Mouse (Mus musculus): ENCODE results near the gene Gnat1.
A peak's percentile ranks its signal among the peaks of the same experiment; 100 is the strongest.

The Gnat1 gene

DNA sequence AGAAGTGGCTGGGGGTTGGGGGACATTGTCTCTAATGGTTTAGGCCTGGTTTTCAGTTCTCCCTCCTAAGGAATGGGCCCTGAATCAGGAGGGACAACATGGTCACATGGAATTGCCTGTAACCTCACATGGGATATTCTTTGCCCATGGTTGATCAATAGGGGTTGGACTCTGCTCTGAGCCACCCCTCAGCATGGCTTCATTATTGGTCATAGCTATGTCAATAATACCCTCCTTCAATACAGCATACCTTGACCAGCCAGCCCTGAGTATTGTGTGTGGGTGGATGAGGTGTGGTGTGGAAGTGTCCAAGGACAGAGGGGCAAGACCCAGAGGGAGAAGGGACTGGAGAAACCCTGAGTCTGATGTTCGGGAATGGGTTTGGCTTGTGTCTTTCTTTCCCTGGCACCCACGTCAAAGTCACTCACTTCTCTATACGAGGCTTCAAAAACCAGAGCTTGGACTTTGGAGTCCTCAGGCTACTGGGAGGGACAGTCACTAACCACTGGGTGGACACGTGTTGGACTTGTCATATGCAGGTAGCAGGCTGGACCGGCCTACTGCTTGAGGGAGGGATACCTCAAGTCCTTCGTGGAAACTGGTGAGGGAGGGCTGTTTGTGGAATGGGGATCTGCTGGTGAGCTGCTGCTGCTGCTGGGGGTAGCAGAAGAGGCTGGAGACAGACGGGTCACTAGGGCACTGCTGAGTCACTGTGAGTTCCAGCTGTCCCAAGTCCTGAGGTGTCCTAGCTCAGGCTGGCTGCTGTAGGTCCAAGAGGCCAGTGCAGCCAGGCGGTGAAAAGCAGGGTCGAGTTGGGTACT lies 4.7 kb downstream of the Gnat1 start:
- no peak for DNase-seq

DNA sequence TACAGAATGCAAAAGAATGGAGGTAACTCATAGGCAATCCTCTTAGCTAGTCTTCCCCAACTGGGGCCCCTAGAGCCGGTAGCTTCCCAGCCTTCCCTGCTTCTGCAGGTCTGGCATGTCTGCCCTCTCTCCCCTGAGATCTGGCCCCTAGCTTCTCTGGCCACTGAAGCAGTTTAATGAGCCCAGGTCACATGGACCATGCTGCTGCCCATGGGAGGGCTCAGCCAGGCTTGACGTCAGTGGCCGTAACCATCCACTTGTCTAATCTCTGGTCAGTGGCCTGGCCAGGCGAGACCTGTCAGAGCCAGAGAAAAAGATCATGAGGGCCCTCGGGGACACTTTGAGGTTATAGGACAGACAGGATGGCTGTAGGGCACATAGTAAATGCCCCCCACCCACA lies 9.3 kb downstream of the Gnat1 start:
- no peak for DNase-seq

DNA sequence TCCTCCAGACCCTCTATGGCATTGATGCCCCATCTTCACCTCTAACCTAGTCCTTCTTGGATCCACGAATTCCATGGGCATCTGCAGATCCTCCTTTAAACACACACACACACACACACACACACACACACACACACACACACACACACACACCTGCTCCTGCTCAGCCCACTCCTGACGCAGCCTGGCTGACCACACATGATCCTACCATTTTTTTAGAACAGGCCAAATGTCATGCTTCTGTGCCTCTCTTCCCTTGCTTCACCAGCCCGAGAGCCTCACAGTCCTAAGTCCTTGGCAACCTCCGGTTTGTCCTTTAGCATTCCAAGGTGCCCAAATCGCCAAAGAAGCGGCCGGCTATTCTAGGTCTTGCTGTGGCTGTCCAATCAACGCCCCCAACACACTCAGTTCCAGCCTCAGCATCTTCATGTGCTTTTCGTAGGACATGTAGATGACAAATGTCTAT lies 10.0 kb downstream of the Gnat1 start, which contains the start of gene Slc38a3:
TSS of gene Slc38a3 (minus strand) at position 51 of the 466 bp plus-strand sequence.
- DNase-seq: no peak

DNA sequence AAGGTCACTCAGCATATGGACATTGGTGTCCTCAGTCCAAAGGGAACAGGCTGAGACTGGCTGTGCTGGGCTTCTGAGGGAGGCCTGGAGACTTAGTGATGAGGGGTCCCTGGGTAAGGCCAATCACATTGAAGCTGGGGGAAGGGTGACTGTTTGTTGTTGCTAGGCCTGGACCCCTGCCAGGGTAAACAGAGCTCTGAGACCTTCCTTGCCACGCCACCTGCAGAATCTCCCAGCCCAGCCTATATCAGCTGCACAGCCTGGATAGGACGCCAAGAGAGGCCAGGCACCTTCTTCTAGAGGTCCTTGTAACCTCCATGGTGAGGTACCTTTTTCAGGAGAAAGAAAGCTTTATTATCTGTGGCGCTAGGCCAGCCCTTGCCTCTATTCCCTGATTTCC lies 10.6 kb downstream of the Gnat1 start:
- no peak for DNase-seq

DNA sequence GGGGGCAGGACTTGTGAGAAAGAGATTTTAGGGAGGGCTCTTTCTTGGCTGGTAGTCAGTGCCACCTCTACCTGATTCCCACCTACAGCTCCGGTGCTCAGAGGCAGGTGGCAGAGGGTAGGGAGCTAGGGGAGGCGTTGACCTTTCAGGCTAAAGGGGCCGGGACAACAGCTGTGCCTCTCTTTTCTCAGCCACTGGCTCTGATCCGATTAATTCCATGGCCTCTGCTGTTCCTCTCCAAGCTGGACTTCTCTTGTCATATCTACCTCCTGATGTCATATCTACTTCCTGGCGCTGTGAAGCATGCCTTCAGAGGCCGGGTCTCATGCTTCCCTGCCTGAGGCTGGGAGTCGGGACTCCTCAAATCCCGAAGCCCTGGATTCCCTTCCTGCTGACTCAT lies 11.5 kb downstream of the Gnat1 start:
- DNase-seq: no peak

DNA sequence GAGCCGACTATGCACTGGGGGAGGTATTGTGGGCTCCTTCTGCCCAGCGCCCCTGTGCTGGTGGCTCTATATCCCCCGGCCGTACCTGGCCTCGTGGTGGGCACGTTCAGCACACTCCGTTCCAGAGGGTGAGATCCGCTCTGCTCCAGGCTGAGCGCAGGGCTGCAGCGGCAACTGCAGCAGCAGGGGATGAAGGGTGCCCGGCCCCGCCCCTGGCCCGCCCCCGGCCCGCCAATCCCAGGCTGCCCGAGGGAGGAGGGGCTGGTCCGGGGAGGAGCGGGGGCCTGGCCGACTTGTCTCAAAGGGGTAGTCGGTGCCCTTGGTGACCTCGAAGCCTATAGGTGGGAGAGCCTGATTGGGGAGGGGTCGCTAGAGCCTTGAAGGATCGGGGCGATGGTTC lies 12.3 kb downstream of the Gnat1 start:
- peak in 1 of 2 experiments; percentile 40 for DNase-seq

DNA sequence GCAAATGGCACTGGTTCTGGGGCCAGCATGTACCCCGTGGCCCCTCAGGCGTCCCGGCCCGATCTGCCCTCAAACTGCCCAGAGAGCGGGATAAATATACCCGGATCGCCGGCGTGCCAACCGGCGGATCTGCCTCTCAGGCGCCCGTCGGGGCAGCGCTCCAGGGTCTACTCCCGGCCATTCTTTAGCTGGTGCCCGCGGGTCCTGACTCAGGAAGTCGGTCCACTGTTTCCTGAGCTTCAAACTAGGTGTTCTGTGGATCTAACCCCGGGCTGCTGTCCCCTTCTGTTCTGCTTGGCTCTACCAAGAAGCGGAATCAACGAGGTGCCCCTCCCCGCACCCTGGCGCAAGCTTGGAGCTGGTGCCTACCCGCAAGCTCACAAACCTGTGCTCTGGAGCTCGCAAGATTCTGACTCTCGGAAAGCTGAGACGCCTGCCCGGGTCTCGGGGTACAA lies 12.7 kb downstream of the Gnat1 start:
- DNase-seq: no peak

DNA sequence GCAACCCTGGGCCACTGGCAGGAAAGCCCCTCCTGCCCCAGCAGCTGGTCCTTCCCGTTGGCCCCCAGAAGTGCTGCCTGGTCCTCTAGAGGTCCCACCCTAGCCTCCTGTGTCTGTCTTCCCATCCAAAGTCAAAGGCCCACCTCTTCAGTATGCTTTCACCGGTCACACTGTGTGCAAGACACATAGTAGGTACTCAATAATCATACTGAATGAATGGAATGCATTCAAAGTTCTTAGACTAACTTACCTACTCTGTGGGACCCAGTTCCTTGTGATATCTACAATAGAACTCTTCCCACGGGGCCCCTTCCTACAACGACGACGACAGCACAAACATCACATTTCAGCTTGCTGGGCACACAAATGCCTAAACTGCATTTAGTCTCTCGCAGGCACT lies 14.2 kb downstream of the Gnat1 start:
- DNase-seq: no peak

DNA sequence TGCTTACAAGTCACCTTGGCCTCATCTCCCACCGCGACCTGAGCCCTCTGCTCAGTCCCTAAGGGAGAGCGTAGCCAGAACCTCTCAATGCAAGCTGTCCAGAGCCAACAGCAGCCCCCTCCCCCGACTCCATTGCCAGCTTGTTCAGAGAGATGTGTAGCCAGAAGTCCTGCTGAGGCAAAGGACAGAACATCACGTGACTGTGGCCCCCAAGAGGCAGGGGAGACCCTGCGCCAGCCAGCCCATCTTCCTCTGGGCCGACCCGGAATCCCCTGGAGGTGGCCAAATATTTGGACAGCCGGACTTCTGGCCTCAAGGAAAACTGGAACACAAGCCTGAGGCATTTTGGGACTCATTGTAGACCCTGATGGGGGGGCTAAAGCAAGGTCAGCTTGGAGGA lies 16.0 kb downstream of the Gnat1 start:
- no peak for DNase-seq

DNA sequence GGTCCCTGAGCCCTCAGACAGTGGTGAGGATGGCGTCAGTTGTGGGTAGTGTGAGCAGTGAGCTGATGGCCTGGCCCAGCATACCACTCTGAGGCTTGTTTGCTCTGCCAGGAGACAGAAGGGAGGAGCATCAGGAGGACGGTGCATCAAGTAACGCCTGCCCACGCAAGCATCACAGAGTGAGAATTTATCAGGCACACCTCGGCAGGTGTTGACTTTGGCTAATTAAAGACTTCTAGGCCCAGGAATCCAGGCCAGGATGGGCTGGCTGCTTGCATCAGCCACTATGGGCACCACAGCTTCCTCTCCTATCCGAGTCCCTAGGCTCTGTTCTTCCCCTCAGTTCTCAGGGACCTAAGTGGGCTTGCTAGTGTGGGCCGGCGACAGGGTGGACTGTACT lies 17.2 kb downstream of the Gnat1 start:
- no peak for DNase-seq

DNA sequence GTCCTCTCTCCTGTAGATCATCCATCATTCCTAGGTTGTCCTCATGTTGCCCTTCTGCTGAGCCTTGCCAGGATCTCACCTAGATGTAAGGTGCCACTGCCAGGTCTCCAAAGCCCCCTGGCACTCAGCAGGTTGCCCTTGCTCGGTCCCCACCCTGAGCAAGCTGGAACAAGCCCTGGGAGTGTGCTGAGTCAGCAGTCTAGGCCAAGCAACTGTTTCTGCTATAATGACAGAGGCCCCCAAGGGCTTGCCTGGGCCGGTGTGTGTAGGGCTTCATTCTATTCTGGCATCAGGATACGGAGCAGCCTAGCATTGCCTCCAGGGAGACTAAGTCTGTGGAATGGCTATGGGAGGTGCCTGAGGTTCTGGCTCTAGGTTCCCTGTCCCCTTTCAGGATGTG lies 18.7 kb downstream of the Gnat1 start:
- DNase-seq: no peak

DNA sequence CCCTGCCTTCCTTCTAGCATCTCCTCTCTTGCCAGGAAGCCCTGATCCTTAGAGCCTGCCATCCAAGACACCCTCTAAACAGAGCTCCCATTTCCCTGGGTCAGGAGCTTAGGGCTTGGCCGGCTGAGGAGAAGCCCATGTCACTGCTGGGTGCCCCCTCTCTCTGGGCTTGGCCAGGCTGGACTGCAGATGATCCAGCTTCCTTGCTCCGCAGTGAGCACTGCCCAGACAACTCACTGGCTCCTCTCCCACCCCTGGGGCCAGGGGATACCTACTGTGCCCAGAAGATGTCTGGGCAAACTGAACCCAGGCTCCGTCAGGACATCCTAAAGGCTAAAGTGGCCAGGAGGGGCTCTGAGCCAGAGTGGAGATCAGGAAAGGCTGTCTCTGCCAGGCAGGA lies 19.6 kb downstream of the Gnat1 start:
- no peak for DNase-seq

DNA sequence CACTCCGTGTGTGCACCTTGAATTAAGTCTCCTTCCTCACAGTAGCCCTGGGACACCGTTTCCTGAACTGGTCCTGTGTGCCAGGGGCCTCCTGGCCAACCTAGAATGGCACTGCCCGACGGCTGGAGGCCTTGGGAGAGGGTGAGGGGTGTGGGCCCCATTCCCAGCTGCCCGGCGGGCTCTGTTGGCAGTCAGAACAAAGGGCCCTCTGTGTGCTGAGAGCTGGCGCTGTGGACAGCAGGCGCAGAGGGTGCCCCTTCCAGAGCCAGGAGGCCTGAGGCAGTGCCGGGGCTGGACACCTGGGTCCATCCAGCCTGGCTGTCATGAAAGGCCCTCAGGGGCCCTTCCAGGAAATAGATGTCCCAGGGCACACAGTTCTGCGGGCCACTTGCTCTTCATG lies 20.0 kb downstream of the Gnat1 start:
- no peak for DNase-seq

DNA sequence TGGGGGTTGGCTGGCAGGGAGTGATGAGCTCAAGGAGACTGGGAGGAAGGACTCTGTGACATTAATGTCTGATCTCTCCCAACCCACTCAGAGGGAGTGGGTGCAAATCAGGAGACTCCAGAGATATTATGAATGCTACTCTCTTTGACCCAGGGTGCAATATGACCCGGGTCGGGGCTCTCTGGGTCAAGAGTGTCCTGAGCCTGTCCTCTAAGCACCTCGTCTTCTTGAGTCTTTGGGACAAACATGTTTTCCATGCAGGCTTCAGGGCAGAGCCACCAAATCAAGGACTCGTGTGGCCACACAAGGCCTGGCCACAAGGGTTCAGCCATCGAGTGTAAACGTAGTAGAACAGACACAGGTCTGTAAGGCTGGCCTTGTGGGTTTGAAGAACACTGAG lies 21.4 kb downstream of the Gnat1 start:
- DNase-seq: no peak

DNA sequence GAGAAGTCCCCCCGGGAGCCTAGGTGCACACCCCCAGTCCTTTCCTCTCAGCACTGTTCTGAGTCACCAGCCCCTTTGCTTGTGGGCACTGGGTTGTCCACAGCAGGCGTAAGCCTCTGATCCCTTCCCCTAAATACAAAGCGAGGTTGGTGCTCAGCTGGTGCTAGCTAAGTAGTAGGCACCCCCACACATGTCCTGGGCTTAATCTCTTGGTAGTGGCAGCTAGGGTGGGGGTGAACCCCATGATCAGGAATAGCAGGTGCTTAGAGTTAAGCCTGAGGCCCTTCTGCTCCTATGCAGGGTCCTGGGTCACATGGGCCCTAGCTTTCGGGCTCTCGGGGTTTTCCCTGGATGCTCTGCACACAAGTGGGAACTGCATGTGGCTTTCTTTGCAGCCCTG lies 22.4 kb downstream of the Gnat1 start:
- no peak for DNase-seq

DNA sequence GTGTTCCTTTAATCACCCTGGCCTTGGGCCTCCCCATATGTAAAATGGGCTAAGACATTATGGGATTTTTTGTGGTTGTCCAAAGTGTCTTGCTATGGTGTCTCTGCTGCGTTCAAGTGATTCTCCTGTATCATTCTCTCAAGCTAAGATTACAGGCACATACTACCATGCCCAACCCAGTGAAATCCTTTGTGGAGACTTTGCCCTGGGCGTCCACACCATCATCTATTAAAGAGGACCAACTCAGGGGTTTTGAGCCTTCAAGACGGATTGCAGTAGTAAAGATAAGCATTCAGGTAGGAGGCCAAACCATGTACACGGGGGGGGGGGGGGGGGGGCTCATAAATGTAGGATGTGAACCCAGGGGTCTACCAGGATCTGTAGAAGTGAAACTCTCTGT lies 24.9 kb downstream of the Gnat1 start:
- DNase-seq: no peak

DNA sequence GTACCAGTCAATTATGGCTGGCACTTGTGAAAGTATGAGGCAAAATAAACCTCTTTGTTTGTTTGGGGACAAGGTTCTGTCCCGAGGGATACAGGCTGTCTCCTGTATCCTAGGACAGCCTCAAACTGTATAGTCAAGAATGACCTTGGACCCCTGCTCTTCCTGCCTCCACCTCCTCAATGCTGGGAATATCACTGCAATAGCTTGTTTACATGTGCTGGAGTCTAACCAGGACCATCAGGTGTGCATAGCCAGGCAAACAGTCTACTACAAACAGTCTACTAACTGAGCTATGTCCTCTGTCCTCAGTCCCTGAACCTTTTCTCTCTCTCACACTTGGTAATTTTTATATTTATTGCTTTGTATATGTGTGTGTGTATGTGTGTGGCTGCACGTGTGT lies 26.0 kb downstream of the Gnat1 start:
- DNase-seq: no peak

DNA sequence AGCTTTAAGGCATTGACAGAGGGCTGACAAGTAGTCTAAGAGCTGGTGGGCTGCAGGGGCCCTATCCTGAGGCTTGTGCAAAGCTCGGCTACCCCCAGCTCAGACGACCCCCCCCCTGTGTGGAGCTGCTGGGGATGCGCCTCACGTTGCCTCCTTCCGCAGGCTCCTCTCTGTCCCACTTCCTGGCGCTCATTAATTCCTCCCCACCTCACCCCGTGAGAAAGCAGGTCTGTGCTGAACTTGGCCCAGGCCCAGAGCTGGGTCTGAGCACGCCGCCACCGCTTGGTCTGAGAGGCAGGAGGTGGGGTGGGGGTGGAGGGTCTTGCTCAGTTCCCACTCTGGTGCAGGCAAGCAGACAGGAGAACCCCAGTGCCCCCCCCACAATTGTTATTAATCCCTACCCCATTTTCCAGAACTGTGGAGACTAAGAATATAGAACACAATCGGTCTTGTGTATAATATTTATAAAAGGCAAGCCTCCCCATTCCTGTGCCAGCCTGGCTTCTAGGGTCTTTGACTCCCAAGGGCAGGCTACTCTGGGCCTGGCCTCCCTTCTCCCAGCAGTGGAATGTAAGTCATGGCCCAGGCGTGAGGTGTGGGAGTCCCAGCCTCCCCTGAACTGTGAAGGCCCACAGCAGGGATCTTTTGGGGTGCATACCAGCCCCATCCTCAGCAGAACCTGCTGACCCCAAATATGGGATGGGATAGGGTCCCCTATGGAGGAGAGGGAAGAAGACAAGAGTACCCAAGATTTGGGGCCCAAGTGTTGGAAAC lies 28.6 kb downstream of the Gnat1 start:
- DNase-seq: no peak

DNA sequence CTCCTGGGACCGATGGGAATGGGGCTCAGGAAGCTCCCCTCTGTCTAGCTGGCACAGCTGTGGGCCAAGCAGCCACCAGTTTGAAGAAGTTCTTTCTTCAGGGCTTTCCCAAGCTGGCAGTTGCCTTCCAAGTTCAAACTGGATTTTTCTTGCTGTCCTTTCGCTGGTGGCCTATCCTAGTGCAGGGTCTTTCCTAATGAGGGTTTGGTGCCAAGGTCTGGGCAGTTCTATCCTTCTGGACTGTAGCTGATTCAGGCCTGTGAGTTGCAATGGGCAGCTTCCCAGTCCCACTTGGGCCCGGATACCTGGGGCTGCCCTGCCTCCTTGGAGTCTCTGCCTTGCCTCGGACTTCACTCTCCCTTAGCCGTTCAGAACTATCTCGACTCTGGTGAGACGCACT lies 29.3 kb downstream of the Gnat1 start:
- no peak for DNase-seq

DNA sequence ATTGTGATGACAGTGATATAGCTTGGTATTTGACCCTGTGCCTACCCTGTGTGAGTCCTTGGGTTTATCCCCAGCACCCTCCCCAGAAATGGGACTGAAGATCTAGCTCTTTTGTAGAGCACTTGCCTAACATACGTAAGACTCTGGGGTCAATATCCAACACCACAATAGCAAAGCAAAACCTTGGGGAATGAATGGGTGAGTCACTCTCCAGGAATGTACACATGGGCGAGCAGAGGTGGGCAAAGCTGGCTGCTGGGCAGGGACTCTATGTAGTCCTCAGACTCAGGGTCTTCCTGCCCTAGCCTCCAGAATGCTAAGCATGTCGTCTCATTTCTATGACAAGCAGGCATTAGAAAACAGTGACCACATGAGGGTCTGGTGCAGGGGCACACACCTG lies 30.7 kb downstream of the Gnat1 start:
- no peak for DNase-seq

DNA sequence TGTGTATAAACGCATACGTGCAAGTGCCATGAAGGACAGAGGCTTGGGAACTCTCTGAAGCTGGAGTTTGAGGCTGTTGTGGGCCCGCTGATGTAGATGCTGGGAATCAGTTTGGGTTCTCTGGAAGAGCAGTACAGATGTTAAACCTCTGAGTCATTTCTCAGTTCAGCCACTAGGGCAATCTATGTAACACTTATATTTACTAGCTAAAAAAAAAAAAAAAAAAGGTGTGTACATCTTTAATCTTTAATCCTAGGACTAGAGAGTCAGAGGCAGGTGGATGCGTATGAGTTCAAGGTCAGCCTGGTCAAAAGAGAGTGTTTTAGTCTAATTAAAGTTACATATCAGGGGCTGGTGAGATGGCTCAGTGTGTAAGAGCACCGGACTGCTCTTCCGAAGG lies 32.5 kb downstream of the Gnat1 start:
- DNase-seq: no peak

DNA sequence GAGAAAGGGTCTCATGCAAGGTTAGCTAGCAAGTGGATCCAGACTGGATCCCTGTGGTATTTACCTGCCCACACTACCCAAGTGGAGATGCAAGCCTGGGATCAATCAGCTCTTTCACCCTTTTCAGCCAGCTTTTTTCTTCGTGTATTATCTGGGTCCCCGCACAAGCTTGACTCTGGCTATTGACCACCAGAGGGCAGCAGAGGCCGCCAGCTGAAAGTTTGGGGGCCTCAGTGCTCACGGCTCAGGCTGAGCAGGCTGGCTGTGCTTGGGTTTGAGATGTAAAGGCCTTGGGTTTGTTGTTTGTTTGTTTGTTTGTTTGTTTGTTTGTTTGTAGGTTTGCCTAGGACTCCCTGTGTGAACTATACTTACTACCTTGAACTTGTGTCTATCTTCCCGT lies 33.9 kb downstream of the Gnat1 start:
- DNase-seq: peak; percentile 75 to 76

DNA sequence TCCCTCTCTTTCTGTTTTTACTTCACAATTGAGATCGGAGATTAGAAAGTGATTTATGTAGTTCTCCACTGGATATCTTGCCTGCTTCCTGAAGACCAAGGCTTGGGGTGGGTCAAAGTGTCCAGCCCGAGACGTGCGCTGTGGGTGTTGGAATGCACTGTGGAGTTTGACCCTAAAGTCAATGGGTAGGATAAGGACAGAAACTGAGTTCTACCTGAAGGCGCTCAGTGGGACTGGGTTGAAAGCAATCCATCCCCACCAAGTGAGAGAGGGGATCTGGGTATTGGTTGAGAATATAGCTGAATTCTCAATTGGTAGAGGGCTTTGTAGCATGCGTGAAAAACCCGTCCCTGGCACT lies 34.4 kb downstream of the Gnat1 start:
- DNase-seq: no peak

DNA sequence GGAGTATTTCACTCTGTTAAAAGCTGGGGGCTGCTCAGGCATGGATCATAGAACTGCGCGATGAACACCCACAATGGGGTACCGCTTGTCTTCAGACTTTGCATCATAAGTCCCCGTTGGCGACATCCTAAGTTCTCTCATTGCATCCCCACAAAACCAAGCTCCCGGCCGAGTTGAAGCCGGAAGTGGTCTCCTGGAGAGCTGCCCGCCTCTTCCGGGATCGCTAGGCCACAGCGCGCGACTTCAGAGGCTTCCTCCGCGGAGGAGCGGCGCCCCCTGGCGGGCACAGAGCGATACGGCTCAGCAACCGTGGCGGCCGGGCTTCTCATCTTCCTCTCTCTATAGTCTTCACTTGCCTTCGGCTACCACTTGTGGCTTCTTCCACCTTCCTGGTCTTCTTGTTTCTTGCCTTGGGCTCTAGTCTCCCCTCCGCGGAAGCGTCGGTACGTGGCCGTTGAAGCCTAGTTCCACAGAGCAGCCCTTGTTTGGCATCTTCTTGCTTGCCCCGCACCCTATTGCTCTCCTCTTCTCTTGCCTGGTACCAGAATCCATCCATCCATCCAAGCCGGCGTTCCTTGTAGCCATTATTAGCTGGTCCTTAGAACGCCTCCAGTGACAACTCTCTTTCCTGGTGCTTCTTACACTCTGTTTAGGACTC lies 34.9 kb downstream of the Gnat1 start:
- DNase-seq: peak; percentile 92 to 94
